Mouse (Mus musculus) forebrain, embryonic 12.5 days (tissue): ENCODE results near the gene Gm9117. TPM values are rescaled to one million over a fixed set of nuclear protein-coding genes. Genes with fewer than 3 reads are reported as not detected.
"Not testable (repeated sequence)": the region's sequence is repeated elsewhere in the genome, so short reads cannot be mapped to it uniquely, and the experiment has no call there.

Experiments
- ATAC-seq: fragments of 200-750 bp; cut with Nextera tagmentation; 2 replicates; pipeline ENCODE4 v1.8.0; 2017; ENCODE audit warnings: moderate TSS enrichment; ENCODE audit not compliant: low FRiP score
- H3K27ac ChIP-seq: fragments of 300-500 bp; sonication (generic); 2 replicates; pipeline ENCODE4 v1.5.1; 2016; ENCODE audit warnings: mild to moderate bottlenecking
- H3K27me3 ChIP-seq: fragments of 300-500 bp; sonication (generic); 2 replicates; pipeline ENCODE4 v1.6.1; 2016; ENCODE audit warnings: mild to moderate bottlenecking
- H3K36me3 ChIP-seq: fragments of 300-500 bp; sonication (generic); replicated peaks from 2 replicates; pipeline ENCODE4 v1.6.1; 2016; ENCODE audit warnings: mild to moderate bottlenecking
- H3K4me1 ChIP-seq: fragments of 300-500 bp; sonication (generic); 2 replicates; pipeline ENCODE4 v1.6.1; 2016
- H3K4me2 ChIP-seq: fragments of 300-500 bp; sonication (generic); 2 replicates; pipeline ENCODE4 v1.6.1; 2016; ENCODE audit warnings: mild to moderate bottlenecking, moderate library complexity
- H3K4me3 ChIP-seq: fragments of 300-500 bp; sonication (generic); replicated peaks from 2 replicates; pipeline ENCODE4 v1.5.1; 2016; ENCODE audit warnings: mild to moderate bottlenecking
- H3K9ac ChIP-seq: fragments of 300-500 bp; sonication (generic); 2 replicates; pipeline ENCODE4 v1.6.1; 2016; ENCODE audit warnings: mild to moderate bottlenecking
- H3K9me3 ChIP-seq: fragments of 300-500 bp; sonication (generic); 2 replicates; pipeline ENCODE4 v1.6.1; 2016
- WGBS: fragments of 180-500 bp; shearing (Covaris S2); methylation state at CpG from one replicate; pipeline ENCODE4 v1.1.7; 2016; 5-methylcytosine and 5-hydroxymethylcytosine counted together
- polyA plus RNA-seq: library from polyadenylated mRNA; unstranded; fragments of >200 nt; fragmentation: Nextera tagmentation; extraction: Ambion mirVana; gene quantifications from 2 replicates; pipeline ENCODE4 v1.2.1, GENCODE M21; 2016

Gene Gm9117
- polyA plus RNA-seq: not detected in 2 replicates

DNA sequence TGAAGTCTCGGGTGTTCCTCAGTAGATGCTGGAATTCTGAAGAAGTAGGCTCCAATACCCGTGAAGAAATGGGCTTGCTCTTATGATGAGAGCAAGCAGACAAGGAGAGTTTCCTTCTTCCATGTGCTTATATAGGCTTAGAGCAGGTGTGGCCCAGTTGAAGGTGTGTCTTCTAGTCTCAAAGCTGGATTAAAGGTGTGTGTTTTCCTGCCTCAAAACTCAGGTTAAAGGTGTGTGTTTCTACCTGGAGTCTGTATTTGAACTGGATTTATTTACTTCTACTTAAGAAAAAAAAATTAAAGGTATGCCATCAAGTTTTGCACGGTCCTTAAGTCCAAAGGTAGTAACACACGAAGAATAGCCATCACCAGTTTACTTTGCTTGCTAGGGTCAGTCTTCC is at the start of gene Gm9117:
Gm9117 (minus strand) TSS at position 101 of the 400 bp plus-strand sequence.
- not testable (repeated sequence) for H3K4me2 ChIP-seq, H3K4me1 ChIP-seq, H3K4me3 ChIP-seq, H3K36me3 ChIP-seq, ATAC-seq, H3K27me3 ChIP-seq, H3K27ac ChIP-seq, H3K9me3 ChIP-seq, H3K9ac ChIP-seq
- WGBS: 91% methylated on average over 4 of the region's 4 CpGs

DNA sequence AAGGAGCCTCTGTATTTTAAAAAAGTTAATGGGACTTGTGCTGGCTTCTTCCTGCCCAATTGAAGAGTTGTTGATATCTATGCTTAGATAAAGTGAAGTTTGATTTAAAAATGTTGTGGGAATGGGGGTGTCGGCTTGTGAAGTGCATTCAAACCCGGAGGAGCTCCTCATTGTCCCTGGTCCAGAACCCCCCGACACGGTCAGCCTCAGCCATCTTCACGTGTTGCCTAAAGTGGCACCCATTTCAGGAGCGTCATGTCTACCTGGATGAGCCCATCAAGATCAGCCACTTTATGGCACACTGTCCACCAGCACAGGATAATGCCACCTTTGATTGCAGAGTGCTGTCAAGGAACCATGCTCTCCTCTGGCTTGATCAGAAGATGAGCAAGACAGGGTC is 25.6 kb upstream of the Gm9117 start:
- not testable (repeated sequence) for H3K9me3 ChIP-seq, H3K36me3 ChIP-seq, ATAC-seq, H3K27ac ChIP-seq, H3K4me2 ChIP-seq, H3K4me1 ChIP-seq, H3K4me3 ChIP-seq, H3K9ac ChIP-seq, H3K27me3 ChIP-seq
- WGBS: 97% methylated on average over 5 of the region's 6 CpGs

GRCm38 (mm10) chr3:93961214-93961613 is 17.9 kb upstream of the Gm9117 start, which contains the start of gene Tdpoz5:
TSS of gene Tdpoz5 (minus strand) at chr3:93961314.
- 84% methylated on average over 2 of the region's 4 CpGs for WGBS

DNA sequence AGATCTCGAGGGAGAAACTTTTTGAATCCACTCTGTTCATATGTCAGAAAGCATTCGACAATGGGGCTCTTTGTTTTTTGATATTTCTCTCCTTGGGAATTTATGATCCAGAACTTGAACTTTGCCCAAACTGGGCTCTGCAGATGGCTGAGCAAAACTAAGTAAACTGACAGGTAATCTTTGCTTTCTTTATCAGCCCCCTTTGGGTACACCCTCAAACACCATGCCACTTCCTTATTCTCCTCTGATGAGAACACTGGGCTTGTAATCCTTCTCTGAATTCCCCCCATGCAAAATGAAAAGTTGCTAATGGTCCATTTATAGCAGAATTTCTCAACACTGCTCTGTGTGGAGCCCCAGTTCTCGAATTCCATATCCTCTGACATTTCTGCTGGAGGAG is 5.0 kb downstream of the Gm9117 start:
- H3K27ac ChIP-seq: not testable (repeated sequence)

More at GRCm38 (mm10) chr3:93961214-93961613, 17.9 kb upstream of the Gm9117 start, which contains the start of gene Tdpoz5:
- not testable (repeated sequence) for H3K4me3 ChIP-seq, H3K9ac ChIP-seq, H3K27ac ChIP-seq, H3K4me1 ChIP-seq, H3K27me3 ChIP-seq, H3K4me2 ChIP-seq, ATAC-seq, H3K9me3 ChIP-seq, H3K36me3 ChIP-seq

More for the DNA sequence above, 5.0 kb downstream of the Gm9117 start:
- not testable (repeated sequence) for H3K36me3 ChIP-seq, H3K27me3 ChIP-seq, H3K9ac ChIP-seq, H3K4me1 ChIP-seq, ATAC-seq, H3K9me3 ChIP-seq, H3K4me2 ChIP-seq, H3K4me3 ChIP-seq
- WGBS: 50% methylated on average over 1 of the region's 3 CpGs

Other genes starting within 250 kb of the Gm9117 start
- gene Gm5773, start 170.5 kb downstream of the Gm9117 start, polyA plus RNA-seq: not detected in 2 replicates
- not detected in 2 replicates for gene Tdpoz4, start 147.1 kb downstream of the Gm9117 start, polyA plus RNA-seq
- not detected in 2 replicates for gene Tdpoz3, start 117.5 kb downstream of the Gm9117 start, polyA plus RNA-seq
- gene Tdpoz5, start 17.8 kb upstream of the Gm9117 start, polyA plus RNA-seq: not detected in 2 replicates
- not detected in 2 replicates for gene Gm9125, start 111.3 kb upstream of the Gm9117 start, polyA plus RNA-seq
- gene Gm10697, start 129.1 kb upstream of the Gm9117 start, polyA plus RNA-seq: not detected in 2 replicates
- gene Gm10696, start 234.7 kb upstream of the Gm9117 start, polyA plus RNA-seq: not detected in 2 replicates